Mouse (Mus musculus): ENCODE results near the gene Tcf7l2. TPM values are rescaled to one million over a fixed set of nuclear protein-coding genes. Genes with fewer than 3 reads are reported as not detected.
A peak's percentile ranks its signal among the peaks of the same experiment; 100 is the strongest.

Gene Tcf7l2
- total and polyA plus RNA-seq, 2 experiments = 3.2 to 14.6 TPM

DNA sequence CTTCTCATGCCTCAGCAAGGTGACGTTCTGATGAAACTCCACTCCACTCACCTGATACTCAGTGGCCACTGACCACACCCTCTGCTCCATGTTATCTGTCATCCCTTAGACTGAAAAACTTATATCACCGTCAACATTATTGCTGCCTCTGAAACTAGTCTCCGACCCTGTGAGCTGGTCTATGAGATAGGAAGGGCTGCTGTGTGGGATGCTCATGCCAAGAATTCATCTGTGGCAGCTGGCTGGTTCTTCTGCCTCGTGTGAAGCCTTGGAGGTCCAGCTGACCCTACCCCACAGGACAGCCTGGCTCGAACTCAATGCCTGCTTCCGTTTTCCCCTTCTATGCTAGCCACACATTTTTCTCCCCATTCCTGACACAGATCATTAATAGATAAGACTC, 125.6 kb downstream of the Tcf7l2 start:
- Histone ChIP-seq H3K36me3 (ENCODE audit: control insufficient read depth, insufficient read depth, low read length) (no peaks in the 10 kb centered on the region), H3K27me3 (ENCODE audit: control insufficient read depth, insufficient read depth, low read length) (no peaks in the 10 kb centered on the region), H3K27ac (replicated peaks; ENCODE audit: insufficient read depth, low read depth, low read length) (no peak overlapping the region), H3K9ac (ENCODE audit: low read depth, low read length) (no peak overlapping the region), H3K4me3 (ENCODE audit: insufficient read depth, low read depth, low read length) (no peak overlapping the region), H3K4me1 (ENCODE audit: control insufficient read depth, insufficient read depth, low read length) (peaks cover 20% of the 10 kb centered on the region), H3K79me2 (ENCODE audit: control insufficient read depth, insufficient read depth, low read length) (no peaks in the 10 kb centered on the region; the same call in 1 of the 2 replicates)
- DNase-seq (ENCODE audit: extremely low read depth, low read depth, low spot score) = no peak
- 89% methylated on average over 6 of the region's 6 CpGs for WGBS
- TF ChIP-seq CTCF (IDR thresholded peaks at IDR 0.05; ENCODE audit: low read depth, low read length) (no peak), POLR2A (IDR thresholded peaks at IDR 0.05; ENCODE audit: extremely low read depth, insufficient read depth, low read length) (no peak)

DNA sequence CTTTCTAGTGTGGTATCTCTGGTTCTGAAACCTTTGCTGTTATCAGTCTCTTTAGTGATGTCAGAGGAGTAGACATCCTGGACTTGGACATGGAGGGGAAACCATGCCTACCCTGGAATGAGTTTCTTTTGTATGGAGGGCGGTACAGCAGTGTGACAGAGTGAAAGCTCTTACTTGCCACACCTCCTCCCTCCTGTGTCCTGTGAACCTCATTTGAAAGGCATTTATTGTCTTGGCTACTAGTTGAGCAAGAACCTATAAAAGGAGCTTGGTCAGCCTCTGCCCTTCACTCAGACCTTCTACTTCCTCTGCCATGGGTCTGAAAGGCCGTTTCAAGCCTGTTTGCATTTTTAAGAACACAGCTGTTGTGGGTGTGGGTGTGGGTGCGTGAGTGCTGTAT, 126.3 kb downstream of the Tcf7l2 start:
- Histone ChIP-seq H3K79me2 (ENCODE audit: control insufficient read depth, insufficient read depth, low read length) (no peaks in the 10 kb centered on the region; the same call in 1 of the 2 replicates), H3K27ac (replicated peaks; ENCODE audit: insufficient read depth, low read depth, low read length) (no peak overlapping the region), H3K4me3 (ENCODE audit: insufficient read depth, low read depth, low read length) (no peak overlapping the region), H3K9ac (ENCODE audit: low read depth, low read length) (no peak overlapping the region), H3K4me1 (ENCODE audit: control insufficient read depth, insufficient read depth, low read length) (peaks cover 20% of the 10 kb centered on the region), H3K27me3 (ENCODE audit: control insufficient read depth, insufficient read depth, low read length) (no peaks in the 10 kb centered on the region), H3K36me3 (ENCODE audit: control insufficient read depth, insufficient read depth, low read length) (no peaks in the 10 kb centered on the region)
- no peak for DNase-seq (ENCODE audit: extremely low read depth, low read depth, low spot score)
- 75% methylated on average over 3 of the region's 3 CpGs for WGBS
- TF ChIP-seq POLR2A (IDR thresholded peaks at IDR 0.05; ENCODE audit: extremely low read depth, insufficient read depth, low read length) (no peak), CTCF (IDR thresholded peaks at IDR 0.05; ENCODE audit: low read depth, low read length) (no peak)

- Histone ChIP-seq H3K27me3 (ENCODE audit: control insufficient read depth, insufficient read depth, low read length) (no peaks in the 10 kb centered on the region), H3K9ac (ENCODE audit: low read depth, low read length) (no peak overlapping the region), H3K4me1 (ENCODE audit: control insufficient read depth, insufficient read depth, low read length) (peaks cover 20% of the 10 kb centered on the region), H3K4me3 (ENCODE audit: insufficient read depth, low read depth, low read length) (no peak overlapping the region), H3K36me3 (ENCODE audit: control insufficient read depth, insufficient read depth, low read length) (no peaks in the 10 kb centered on the region), H3K27ac (replicated peaks; ENCODE audit: insufficient read depth, low read depth, low read length) (no peak overlapping the region), H3K79me2 (ENCODE audit: control insufficient read depth, insufficient read depth, low read length) (no peaks in the 10 kb centered on the region; the same call in 1 of the 2 replicates)
- TF ChIP-seq POLR2A (IDR thresholded peaks at IDR 0.05; ENCODE audit: extremely low read depth, insufficient read depth, low read length) (no peak), CTCF (IDR thresholded peaks at IDR 0.05; ENCODE audit: low read depth, low read length) (no peak)
- WGBS = 79% methylated on average over 4 of the region's 4 CpGs
- DNase-seq (ENCODE audit: extremely low read depth, low read depth, low spot score) = peak; percentile 84
These were observed 127.0 kb downstream of the Tcf7l2 start for GRCm38 (mm10) chr19:55868597-55868996.

DNA sequence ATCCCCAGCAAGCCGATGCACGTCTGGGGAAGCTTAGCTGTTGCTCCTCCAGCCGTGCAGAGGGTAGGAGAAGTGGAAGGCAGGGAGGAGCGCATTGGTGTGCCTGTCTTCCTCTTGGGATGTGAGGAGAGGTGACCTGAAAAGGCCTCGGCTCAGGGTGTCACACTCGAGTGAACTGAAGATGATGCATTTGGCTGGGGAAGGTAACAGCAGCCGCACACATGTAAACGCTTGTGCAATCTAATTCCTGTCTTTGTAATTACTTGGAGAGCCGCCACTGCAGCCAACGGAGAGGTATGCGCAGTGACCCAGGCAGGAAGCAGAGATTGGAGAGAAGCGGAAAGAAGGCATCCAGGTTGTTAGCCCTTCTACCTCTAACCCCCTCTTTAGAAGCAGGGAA, 129.2 kb downstream of the Tcf7l2 start:
- peak; percentile 69 for DNase-seq (ENCODE audit: extremely low read depth, low read depth, low spot score)
- Histone ChIP-seq H3K36me3 (ENCODE audit: control insufficient read depth, insufficient read depth, low read length) (no peaks in the 10 kb centered on the region), H3K9ac (ENCODE audit: low read depth, low read length) (no peak overlapping the region), H3K27ac (replicated peaks; ENCODE audit: insufficient read depth, low read depth, low read length) (no peak overlapping the region), H3K27me3 (ENCODE audit: control insufficient read depth, insufficient read depth, low read length) (no peaks in the 10 kb centered on the region), H3K4me3 (ENCODE audit: insufficient read depth, low read depth, low read length) (no peak overlapping the region), H3K79me2 (ENCODE audit: control insufficient read depth, insufficient read depth, low read length) (no peaks in the 10 kb centered on the region; the same call in 1 of the 2 replicates), H3K4me1 (ENCODE audit: control insufficient read depth, insufficient read depth, low read length) (peaks cover 16% of the 10 kb centered on the region)
- TF ChIP-seq CTCF (IDR thresholded peaks at IDR 0.05; ENCODE audit: low read depth, low read length) (no peak), POLR2A (IDR thresholded peaks at IDR 0.05; ENCODE audit: extremely low read depth, insufficient read depth, low read length) (no peak)
- 38% methylated on average over 12 of the region's 12 CpGs for WGBS

GRCm38 (mm10) chr19:55871496-55871895, 129.9 kb downstream of the Tcf7l2 start:
- no peak overlapping the region for H3K9ac ChIP-seq (ENCODE audit: low read depth, low read length)
- 71% methylated on average over 3 of the region's 3 CpGs for WGBS

GRCm38 (mm10) chr19:55873221-55873620, 131.6 kb downstream of the Tcf7l2 start:
- Histone ChIP-seq H3K9ac (ENCODE audit: low read depth, low read length) (no peak overlapping the region), H3K4me3 (ENCODE audit: insufficient read depth, low read depth, low read length) (no peak overlapping the region), H3K27me3 (ENCODE audit: control insufficient read depth, insufficient read depth, low read length) (no peaks in the 10 kb centered on the region), H3K79me2 (ENCODE audit: control insufficient read depth, insufficient read depth, low read length) (peaks cover 6% of the 10 kb centered on the region), H3K36me3 (ENCODE audit: control insufficient read depth, insufficient read depth, low read length) (no peaks in the 10 kb centered on the region), H3K4me1 (ENCODE audit: control insufficient read depth, insufficient read depth, low read length) (peaks cover 10% of the 10 kb centered on the region), H3K27ac (replicated peaks; ENCODE audit: insufficient read depth, low read depth, low read length) (no peak overlapping the region)
- no peak for DNase-seq (ENCODE audit: extremely low read depth, low read depth, low spot score)
- WGBS = 87% methylated on average over 3 of the region's 3 CpGs
- TF ChIP-seq CTCF (IDR thresholded peaks at IDR 0.05; ENCODE audit: low read depth, low read length) = no peak
- TF ChIP-seq POLR2A (IDR thresholded peaks at IDR 0.05; ENCODE audit: extremely low read depth, insufficient read depth, low read length) = no peak

More at GRCm38 (mm10) chr19:55871496-55871895, 129.9 kb downstream of the Tcf7l2 start:
- no peaks in the 10 kb centered on the region for H3K27me3 ChIP-seq (ENCODE audit: control insufficient read depth, insufficient read depth, low read length)
- no peaks in the 10 kb centered on the region; the same call in 1 of the 2 replicates for H3K79me2 ChIP-seq (ENCODE audit: control insufficient read depth, insufficient read depth, low read length)
- H3K4me3 ChIP-seq (ENCODE audit: insufficient read depth, low read depth, low read length) = no peak overlapping the region
- no peak for TF ChIP-seq POLR2A (IDR thresholded peaks at IDR 0.05; ENCODE audit: extremely low read depth, insufficient read depth, low read length)
- no peak for TF ChIP-seq CTCF (IDR thresholded peaks at IDR 0.05; ENCODE audit: low read depth, low read length)
- no peak for DNase-seq (ENCODE audit: extremely low read depth, low read depth, low spot score)
- H3K27ac ChIP-seq (replicated peaks; ENCODE audit: insufficient read depth, low read depth, low read length) = no peak overlapping the region
- no peaks in the 10 kb centered on the region for H3K36me3 ChIP-seq (ENCODE audit: control insufficient read depth, insufficient read depth, low read length)
- H3K4me1 ChIP-seq (ENCODE audit: control insufficient read depth, insufficient read depth, low read length) = peaks cover 15% of the 10 kb centered on the region

All from liver, adult 2 months (tissue).